In genomic region chr19:57452492-57453217, GRCm38 (mm10) we compare ENCODE assay signal across 1 mouse cellular context.
TF ChIP-seq lines count a peak whose summit lies in the region.

Gene Trub1 (plus strand): TSS chr19:57452912.

TF ChIP-seq in CH12.LX, 34 proteins besides CTCF, POLR2A, EP300 and RAD21 (continued from another document):
- TF ChIP-seq NRF1 (IDR thresholded peaks at IDR 0.05; ENCODE audit: low read depth, low read length): peak; percentile 55
- TF ChIP-seq JUN (IDR thresholded peaks at IDR 0.05; ENCODE audit: insufficient read depth, low read depth, low read length): no peak
- TF ChIP-seq UBTF (IDR thresholded peaks at IDR 0.05; ENCODE audit: low read depth, low read length): 0 out of 2 replicates have a peak, but pooled peaks have one; percentile 52
- peak; percentile 84 for TF ChIP-seq NELFE (IDR thresholded peaks at IDR 0.05; ENCODE audit: low read depth, low read length)
- TF ChIP-seq GABPA (IDR thresholded peaks at IDR 0.05; ENCODE audit: insufficient replicate concordance, low read depth, low read length): peak; percentile 57; the same call in 1 of the 2 replicates
- TF ChIP-seq KAT2A (IDR thresholded peaks at IDR 0.05; ENCODE audit: insufficient replicate concordance, low read length): peak; percentile 97
- no peak for TF ChIP-seq ZNF384 (IDR thresholded peaks at IDR 0.05; ENCODE audit: low read depth, low read length)
- TF ChIP-seq ZKSCAN1 (IDR thresholded peaks at IDR 0.05; ENCODE audit: borderline replicate concordance, low read depth, low read length): no peak
- peak; percentile 55; the same call in 1 of the 2 replicates for TF ChIP-seq CHD2 (IDR thresholded peaks at IDR 0.05; ENCODE audit: low read length)
- TF ChIP-seq MEF2A (IDR thresholded peaks at IDR 0.05; ENCODE audit: borderline replicate concordance, low read depth, low read length): peak; percentile 50; the same call in 1 of the 2 replicates
- peak; percentile 99 for TF ChIP-seq SIN3A (IDR thresholded peaks at IDR 0.05; ENCODE audit: low read length)
- TF ChIP-seq MAFK (IDR thresholded peaks at IDR 0.05; ENCODE audit: insufficient replicate concordance, low read length): no peak
- TF ChIP-seq ZMIZ1 (IDR thresholded peaks at IDR 0.05; ENCODE audit: low read depth, low read length): peak; percentile 53
- no peak; the same call in 1 of the 2 replicates for TF ChIP-seq BHLHE40 (IDR thresholded peaks at IDR 0.05; ENCODE audit: low read depth, low read length)
- peak; percentile 63; the same call in 1 of the 2 replicates for TF ChIP-seq TBP (conservative IDR thresholded peaks at IDR 0.05; ENCODE audit: low read depth, low read length)
- TF ChIP-seq MYC (IDR thresholded peaks at IDR 0.05; ENCODE audit: low read depth, low read length): peak; percentile 97
- no peak for TF ChIP-seq JUND (conservative IDR thresholded peaks at IDR 0.05; ENCODE audit: low read depth, low read length)
